Comparison of ENCODE assay signal across 18 mouse cellular contexts in genomic region chr14:7887171-7887570, GRCm38 (mm10).
"Had no signal": no experiment of that assay in that cellular context is flagged by ENCODE, and none has a peak within 500 bp of the region (broad histone marks: within the 10 kb centered on the region; RNA-seq: fewer than 3 reads in every experiment).

No protein-coding gene starts in this region.

- H3K9ac ChIP-seq: liver, embryonic 13.5 days; midbrain, embryonic 12.5 days; stomach, embryonic 15.5 days had no signal

- H3K9me3 ChIP-seq: liver, embryonic 13.5 days; midbrain, embryonic 12.5 days; stomach, embryonic 15.5 days had no signal

- DNase-seq: kidney, adult 18-20 months; kidney, adult 9 months; kidney, postnatal 14 days; kidney, postnatal 4 days; layer of hippocampus, postnatal 36 days; liver, embryonic 13.5 days; lung, adult 2 months; lung, postnatal 14 days; lung, postnatal 4 days; right cerebral cortex, postnatal 25 days; spleen, adult 18-20 months; thymus, postnatal 25 days had no signal

- H3K27me3 ChIP-seq: liver, embryonic 13.5 days; midbrain, embryonic 12.5 days; stomach, embryonic 15.5 days had no signal

- ATAC-seq: intestine, embryonic 16.5 days; midbrain, embryonic 16.5 days had no signal

- H3K27ac ChIP-seq: liver, embryonic 13.5 days; midbrain, embryonic 12.5 days; stomach, embryonic 15.5 days had no signal

- H3K4me3 ChIP-seq: left cerebral cortex, adult 2 months; liver, embryonic 13.5 days; midbrain, embryonic 12.5 days; myocyte; stomach, embryonic 15.5 days had no signal

- H3K4me2 ChIP-seq: liver, embryonic 13.5 days; midbrain, embryonic 12.5 days; stomach, embryonic 15.5 days had no signal
